ENCODE assay signal across 8 mouse cellular contexts in genomic region chr2:174328926-174329662, GRCm38 (mm10). TPM values are rescaled to one million over a fixed set of nuclear protein-coding genes. Genes with fewer than 3 reads are reported as not detected.
DNase-seq lines count a peak whose midpoint lies in the region; ATAC-seq and TF ChIP-seq lines count a peak whose summit lies in the region.

No protein-coding gene starts in this region.

- TF ChIP-seq POLR2A in kidney, adult 2 months (IDR thresholded peaks at IDR 0.05; ENCODE audit: low read depth, low read length), result no peak

- no peak for TF ChIP-seq CTCF in kidney, adult 2 months (conservative IDR thresholded peaks at IDR 0.05; ENCODE audit: insufficient read depth, insufficient read length, low read depth, low read length)

- WGBS in forebrain, embryonic 14.5 days, result 35% methylated on average over 31 of the region's 58 CpGs
- 45% methylated on average over 58 of the region's 58 CpGs for WGBS in kidney, adult 2 months

- H3K9ac ChIP-seq in forebrain, embryonic 14.5 days (ENCODE audit: low read length), result peak overlapping the region; percentile 100

- DNase-seq in lung, adult 18-20 months, result peak; percentile 24 to 44
- DNase-seq in lung, postnatal 25 days (ENCODE audit: low spot score), result no peak
- DNase-seq in adrenal gland, postnatal 10 days, result peak; percentile 50
- DNase-seq in forebrain, embryonic 14.5 days (ENCODE audit: low spot score), result peak; percentile 35
- DNase-seq in kidney, adult 2 months, result no peak
- DNase-seq in lung, postnatal 36 days, result peak; percentile 22
- DNase-seq in spleen, postnatal 36 days (ENCODE audit: low spot score in 2 of 2), result peak; percentile 65
- DNase-seq in right cerebral cortex, postnatal 4 days, result no peak

- H3K4me1 ChIP-seq in forebrain, embryonic 14.5 days (ENCODE audit: control insufficient read depth, insufficient read depth, low read length), result peaks cover 32% of the 10 kb centered on the region
- peaks cover 4% of the 10 kb centered on the region; the same call in 1 of the 2 replicates for H3K4me1 ChIP-seq in kidney, adult 2 months (ENCODE audit: control insufficient read depth, insufficient read depth, low read length)

- peak overlapping the region; percentile 98 for H3K4me3 ChIP-seq in forebrain, embryonic 14.5 days (ENCODE audit: low read depth, low read length)
- H3K4me3 ChIP-seq in kidney, adult 2 months (ENCODE audit: insufficient read depth, low read depth, low read length), result peak overlapping the region; percentile 99

- peak; percentile 3 for ATAC-seq in forebrain, embryonic 14.5 days

- H3K27me3 ChIP-seq in forebrain, embryonic 14.5 days (replicated peaks; ENCODE audit: control insufficient read depth, insufficient read depth, low read length), result no peaks in the 10 kb centered on the region
- H3K27me3 ChIP-seq in kidney, adult 2 months (replicated peaks; ENCODE audit: control insufficient read depth, insufficient read depth, low read length), result no peaks in the 10 kb centered on the region; the same call in 1 of the 2 replicates

- peak overlapping the region; percentile 74 for H3K4me2 ChIP-seq in forebrain, embryonic 14.5 days (ENCODE audit: low read length)

- no peaks in the 10 kb centered on the region for H3K9me3 ChIP-seq in forebrain, embryonic 14.5 days (replicated peaks; ENCODE audit: control insufficient read depth, low read length)

- peak overlapping the region; percentile 97 for H3K27ac ChIP-seq in forebrain, embryonic 14.5 days (ENCODE audit: low read depth, low read length)
- peak overlapping the region; percentile 97 for H3K27ac ChIP-seq in kidney, adult 2 months (ENCODE audit: insufficient read depth, low read depth, low read length)

- H3K36me3 ChIP-seq in forebrain, embryonic 14.5 days (ENCODE audit: control insufficient read depth, insufficient read depth, low read length), result no peaks in the 10 kb centered on the region
- H3K36me3 ChIP-seq in kidney, adult 2 months (ENCODE audit: control insufficient read depth, insufficient read depth, low read length), result no peaks in the 10 kb centered on the region

RNA-seq across cellular contexts. Expression of gene Gm20721, which starts 17.4 kb away (rescaled TPM):
- 1 to 10 TPM; 6.2 to 6.8 TPM for total RNA-seq in adrenal gland, postnatal 10 days (2021)
- 5.9 and 6.3 TPM in 2 replicates for polyA plus RNA-seq in forebrain, embryonic 14.5 days (2014; fragmentation: Nextera tagmentation; extraction: Ambion mirVana)
- polyA plus RNA-seq in kidney, adult 2 months (2012; rRNA removed), result not detected in 2 replicates

RNA-seq across cellular contexts. Expression of gene Gnas, which starts 45.0 kb away (rescaled TPM):
- 1,000 to 10,000 TPM; 5,524 to 6,088 TPM for total RNA-seq in adrenal gland, postnatal 10 days (2021)
- polyA plus RNA-seq in forebrain, embryonic 14.5 days (2014; fragmentation: Nextera tagmentation; extraction: Ambion mirVana), result 966 and 1,076 TPM in 2 replicates
- polyA plus RNA-seq in kidney, adult 2 months (2012; rRNA removed), result 872 and 1,035 TPM in 2 replicates

Comparison
In these comparisons a context has a peak if more than half of its experiments do, and no peak if none do; other contexts are left out.
1. DNase-seq: peak in lung, adult 18-20 months (2 of 2), adrenal gland, postnatal 10 days (single experiment), forebrain, embryonic 14.5 days (single experiment), lung, postnatal 36 days (single experiment) and spleen, postnatal 36 days (2 of 2); none in lung, postnatal 25 days (single experiment), kidney, adult 2 months (single experiment) and right cerebral cortex, postnatal 4 days (single experiment).